Mouse (Mus musculus): ENCODE data around the gene Ifnl2.
"Not testable (repeated sequence)": the region's sequence is repeated elsewhere in the genome, so short reads cannot be mapped to it uniquely, and the experiment has no call there.

The Ifnl2 gene

GRCm38 (mm10) chr7:28510405-28510974, at the start of gene Ifnl2:
Gene Ifnl2, minus strand, starts transcription at chr7:28510455.
- not testable (repeated sequence) for DNase-seq (ENCODE audit: low read depth, low spot score)

- no peak for DNase-seq (ENCODE audit: low read depth, low spot score)
Observed at GRCm38 (mm10) chr7:28558486-28558885, 48.2 kb upstream of the Ifnl2 start.

- no peak for DNase-seq (ENCODE audit: low read depth, low spot score)
Observed at GRCm38 (mm10) chr7:28557708-28558107, 47.5 kb upstream of the Ifnl2 start.

- DNase-seq (ENCODE audit: low read depth, low spot score), result no peak
Observed at GRCm38 (mm10) chr7:28557069-28557468, 46.8 kb upstream of the Ifnl2 start.

- DNase-seq (ENCODE audit: low read depth, low spot score), result no peak
Observed at GRCm38 (mm10) chr7:28555939-28556535, 45.8 kb upstream of the Ifnl2 start.

- DNase-seq (ENCODE audit: low read depth, low spot score), result no peak
Observed at GRCm38 (mm10) chr7:28553076-28553475, 42.8 kb upstream of the Ifnl2 start.

- DNase-seq (ENCODE audit: low read depth, low spot score), result no peak
Observed at GRCm38 (mm10) chr7:28547628-28548027, 37.4 kb upstream of the Ifnl2 start.

- no peak for DNase-seq (ENCODE audit: low read depth, low spot score)
Observed at GRCm38 (mm10) chr7:28547154-28547553, 36.9 kb upstream of the Ifnl2 start, which contains the start of gene Nccrp1. Gene Nccrp1, minus strand, starts transcription at chr7:28547254.

GRCm38 (mm10) chr7:28546649-28547048, 36.4 kb upstream of the Ifnl2 start:
- DNase-seq (ENCODE audit: low read depth, low spot score), result no peak

- DNase-seq (ENCODE audit: low read depth, low spot score), result no peak
Observed at GRCm38 (mm10) chr7:28545891-28546210, 35.6 kb upstream of the Ifnl2 start.

GRCm38 (mm10) chr7:28545048-28545890, 35.0 kb upstream of the Ifnl2 start:
- DNase-seq (ENCODE audit: low read depth, low spot score), result peak; percentile 21

- DNase-seq (ENCODE audit: low read depth, low spot score), result peak; percentile 19
Observed at GRCm38 (mm10) chr7:28544051-28544601, 33.9 kb upstream of the Ifnl2 start.

- DNase-seq (ENCODE audit: low read depth, low spot score), result no peak
Observed at GRCm38 (mm10) chr7:28540526-28540925, 30.3 kb upstream of the Ifnl2 start, which contains the start of gene Sycn. Gene Sycn, plus strand, starts transcription at chr7:28540885.

- DNase-seq (ENCODE audit: low read depth, low spot score), result not testable (repeated sequence)
Observed at GRCm38 (mm10) chr7:28538886-28539285, 28.6 kb upstream of the Ifnl2 start.

GRCm38 (mm10) chr7:28532005-28532404, 21.8 kb upstream of the Ifnl2 start:
- DNase-seq (ENCODE audit: low read depth, low spot score), result no peak

GRCm38 (mm10) chr7:28527922-28528719, 17.9 kb upstream of the Ifnl2 start:
- DNase-seq (ENCODE audit: low read depth, low spot score), result peak; percentile 73

- DNase-seq (ENCODE audit: low read depth, low spot score), result not testable (repeated sequence)
Observed at GRCm38 (mm10) chr7:28522536-28522935, 12.3 kb upstream of the Ifnl2 start, which contains the start of gene Ifnl3. Gene Ifnl3, plus strand, starts transcription at chr7:28522836.

GRCm38 (mm10) chr7:28511441-28511840, 1.2 kb upstream of the Ifnl2 start:
- no peak for DNase-seq (ENCODE audit: low read depth, low spot score)

- not testable (repeated sequence) for DNase-seq (ENCODE audit: low read depth, low spot score)
Observed at GRCm38 (mm10) chr7:28509121-28509520, 1.1 kb downstream of the Ifnl2 start.

GRCm38 (mm10) chr7:28505585-28505984, 4.7 kb downstream of the Ifnl2 start:
- peak; percentile 47 for DNase-seq (ENCODE audit: low read depth, low spot score)

GRCm38 (mm10) chr7:28495426-28495825, 14.8 kb downstream of the Ifnl2 start:
- DNase-seq (ENCODE audit: low read depth, low spot score), result no peak

Measured in forelimb bud, embryonic 11.5 days (tissue).